Mouse (Mus musculus) liver, embryonic 13.5 days (tissue): ENCODE measurements around the gene Mrpl18. TPM values are rescaled to one million over a fixed set of nuclear protein-coding genes. Genes with fewer than 3 reads are reported as not detected.
"Not testable (repeated sequence)": the region's sequence is repeated elsewhere in the genome, so short reads cannot be mapped to it uniquely, and the experiment has no call there.

Experiments
- ATAC-seq: fragments of 200-750 bp; cut with Nextera tagmentation; 2 replicates; pipeline ENCODE4 v1.8.0; 2017; ENCODE audit warnings: low read depth, mild to moderate bottlenecking, moderate number of reproducible peaks, moderate library complexity
- DNase-seq: peaks from one replicate; pipeline ENCODE4 v3.0.0; 2022
- H3K27ac ChIP-seq: fragments of 300-500 bp; sonication (generic); 2 replicates; pipeline ENCODE4 v1.5.1; 2015; ENCODE audit warnings: moderate library complexity, mild to moderate bottlenecking, inconsistent platforms
- H3K27me3 ChIP-seq: fragments of 300-500 bp; sonication (generic); 2 replicates; pipeline ENCODE4 v1.6.1; 2015; ENCODE audit warnings: mild to moderate bottlenecking, inconsistent platforms
- H3K36me3 ChIP-seq: fragments of 300-500 bp; sonication (generic); 2 replicates; pipeline ENCODE4 v1.6.1; 2015; ENCODE audit warnings: mild to moderate bottlenecking, inconsistent platforms
- H3K4me1 ChIP-seq: fragments of 300-500 bp; sonication (generic); replicated peaks from 2 replicates; pipeline ENCODE4 v1.6.1; 2015; ENCODE audit warnings: inconsistent platforms
- H3K4me2 ChIP-seq: fragments of 300-500 bp; sonication (generic); 2 replicates; pipeline ENCODE4 v1.6.1; 2015; ENCODE audit warnings: inconsistent platforms, mild to moderate bottlenecking, moderate library complexity
- H3K4me3 ChIP-seq: fragments of 300-500 bp; sonication (generic); replicated peaks from 2 replicates; pipeline ENCODE4 v1.5.1; 2015; ENCODE audit warnings: mild to moderate bottlenecking, inconsistent platforms
- H3K9ac ChIP-seq: fragments of 300-500 bp; sonication (generic); 2 replicates; pipeline ENCODE4 v1.6.1; 2015; ENCODE audit warnings: mild to moderate bottlenecking, inconsistent platforms
- H3K9me3 ChIP-seq: fragments of 300-500 bp; sonication (generic); replicated peaks from 2 replicates; pipeline ENCODE4 v1.6.1; 2016; ENCODE audit warnings: inconsistent platforms
- WGBS: fragments of 180-500 bp; shearing (Covaris S2); methylation state at CpG from one replicate; pipeline ENCODE4 v1.1.7; 2015; ENCODE audit not compliant: insufficient replicate concordance; 5-methylcytosine and 5-hydroxymethylcytosine counted together
- polyA plus RNA-seq: library from polyadenylated mRNA; unstranded; fragments of >200 nt; fragmentation: Nextera tagmentation; extraction: Ambion mirVana; gene quantifications from 2 replicates; pipeline ENCODE4 v1.2.1, GENCODE M21; 2015

Mrpl18 gene
- polyA plus RNA-seq, 1 experiment from 2014 or later = 184 TPM

- no peak overlapping the region for H3K27ac ChIP-seq
- peaks cover 24% of the 10 kb centered on the region for H3K4me1 ChIP-seq
- no peak overlapping the region for H3K4me2 ChIP-seq
- H3K9me3 ChIP-seq = no peaks in the 10 kb centered on the region
- H3K9ac ChIP-seq = no peak overlapping the region
- 50% methylated on average over 2 of the region's 2 CpGs for WGBS
- DNase-seq (no peak), ATAC-seq (no peak)
- no peak overlapping the region for H3K4me3 ChIP-seq
- peaks cover 8% of the 10 kb centered on the region for H3K36me3 ChIP-seq
- H3K27me3 ChIP-seq = no peaks in the 10 kb centered on the region
Observed at GRCm38 (mm10) chr17:12938077-12938476, 21.9 kb upstream of the Mrpl18 start.

- Histone ChIP-seq H3K9me3 (no peaks in the 10 kb centered on the region), H3K9ac (no peak overlapping the region), H3K4me2 (no peak overlapping the region), H3K27ac (no peak overlapping the region), H3K27me3 (no peaks in the 10 kb centered on the region), H3K4me3 (no peak overlapping the region), H3K36me3 (peaks cover 2% of the 10 kb centered on the region; the same call in 1 of the 2 replicates), H3K4me1 (peaks cover 24% of the 10 kb centered on the region)
- DNase-seq = no peak
- 63% methylated on average over 2 of the region's 2 CpGs for WGBS
- no peak for ATAC-seq
Observed at GRCm38 (mm10) chr17:12937412-12937970, 21.3 kb upstream of the Mrpl18 start.

GRCm38 (mm10) chr17:12935719-12936118 is 19.6 kb upstream of the Mrpl18 start:
- DNase-seq = no peak
- 49% methylated on average over 4 of the region's 4 CpGs for WGBS

GRCm38 (mm10) chr17:12931576-12931975 is 15.4 kb upstream of the Mrpl18 start:
- 78% methylated on average over 5 of the region's 5 CpGs for WGBS
- not testable (repeated sequence) for H3K4me1 ChIP-seq, H3K9me3 ChIP-seq, H3K27ac ChIP-seq, ATAC-seq, H3K4me2 ChIP-seq, H3K36me3 ChIP-seq, H3K4me3 ChIP-seq, H3K27me3 ChIP-seq, DNase-seq, H3K9ac ChIP-seq

More at GRCm38 (mm10) chr17:12935719-12936118, 19.6 kb upstream of the Mrpl18 start:
- Histone ChIP-seq H3K27ac (peak overlapping the region; percentile 35; the same call in 1 of the 2 replicates), H3K9ac (no peak overlapping the region), H3K36me3 (no peaks in the 10 kb centered on the region), H3K9me3 (no peaks in the 10 kb centered on the region), H3K27me3 (no peaks in the 10 kb centered on the region), H3K4me1 (peaks cover 12% of the 10 kb centered on the region), H3K4me2 (no peak overlapping the region), H3K4me3 (no peak overlapping the region)
- no peak for ATAC-seq

- peaks cover 8% of the 10 kb centered on the region; the same call in 1 of the 2 replicates for H3K4me1 ChIP-seq
- H3K36me3 ChIP-seq = peaks cover 61% of the 10 kb centered on the region
- WGBS = 85% methylated on average over 8 of the region's 8 CpGs
- no peaks in the 10 kb centered on the region for H3K9me3 ChIP-seq
- H3K27me3 ChIP-seq = no peaks in the 10 kb centered on the region
- peak overlapping the region; percentile 21; the same call in 1 of the 2 replicates for H3K27ac ChIP-seq
- no peak for DNase-seq
- 0 out of 2 replicates have a peak, but pooled peaks have one; percentile 18 for ATAC-seq
- no peak overlapping the region for H3K9ac ChIP-seq
- no peak overlapping the region for H3K4me3 ChIP-seq
- no peak overlapping the region for H3K4me2 ChIP-seq
Observed at GRCm38 (mm10) chr17:12925703-12926180, 9.6 kb upstream of the Mrpl18 start.

- no peak for DNase-seq
- Histone ChIP-seq H3K4me2 (no peak overlapping the region), H3K36me3 (peaks cover 68% of the 10 kb centered on the region), H3K4me1 (peaks cover 8% of the 10 kb centered on the region; the same call in 1 of the 2 replicates), H3K9ac (no peak overlapping the region), H3K27me3 (no peaks in the 10 kb centered on the region), H3K9me3 (no peaks in the 10 kb centered on the region), H3K4me3 (no peak overlapping the region), H3K27ac (no peak overlapping the region)
- WGBS = 73% methylated on average over 3 of the region's 3 CpGs
- ATAC-seq = peak; percentile 43
Observed at GRCm38 (mm10) chr17:12925001-12925400, 8.9 kb upstream of the Mrpl18 start.

GRCm38 (mm10) chr17:12921073-12921472 is 4.9 kb upstream of the Mrpl18 start:
- Histone ChIP-seq H3K4me3 (no peak overlapping the region), H3K27ac (no peak overlapping the region), H3K36me3 (peaks cover 74% of the 10 kb centered on the region), H3K27me3 (no peaks in the 10 kb centered on the region), H3K9ac (no peak overlapping the region), H3K9me3 (no peaks in the 10 kb centered on the region), H3K4me2 (no peak overlapping the region), H3K4me1 (peaks cover 17% of the 10 kb centered on the region)
- 88% methylated on average over 1 of the region's 1 CpGs for WGBS
- ATAC-seq (no peak), DNase-seq (no peak)

GRCm38 (mm10) chr17:12916588-12917380 is 639 bp upstream of the Mrpl18 start:
- Histone ChIP-seq H3K9ac (peak overlapping the region; percentile 97), H3K27me3 (no peaks in the 10 kb centered on the region), H3K4me3 (peak overlapping the region; percentile 89), H3K4me2 (peak overlapping the region; percentile 73), H3K9me3 (no peaks in the 10 kb centered on the region), H3K4me1 (peaks cover 19% of the 10 kb centered on the region), H3K36me3 (peaks cover 61% of the 10 kb centered on the region), H3K27ac (peak overlapping the region; percentile 94)
- peak; percentile 62 for ATAC-seq
- peak; percentile 74 for DNase-seq
- WGBS = under 1% methylated on average over 40 of the region's 40 CpGs

- under 1% methylated on average over 18 of the region's 18 CpGs for WGBS
- H3K9me3 ChIP-seq = no peaks in the 10 kb centered on the region
- H3K9ac ChIP-seq = peak within 1 kb of the TSS; percentile 97
- peak within 1 kb of the TSS; percentile 88 for H3K4me2 ChIP-seq
- ATAC-seq (no peak), DNase-seq (no peak)
- no peaks in the 10 kb centered on the region for H3K27me3 ChIP-seq
- peaks cover 19% of the 10 kb centered on the region for H3K4me1 ChIP-seq
- H3K27ac ChIP-seq = peak within 1 kb of the TSS; percentile 94
- H3K4me3 ChIP-seq = peak within 1 kb of the TSS; percentile 89
- peaks cover 62% of the 10 kb centered on the region for H3K36me3 ChIP-seq
Observed at GRCm38 (mm10) chr17:12915488-12915880, 661 bp downstream of the Mrpl18 start, which contains the start of gene Tcp1. Tcp1 (plus strand) TSS chr17:12915701.

GRCm38 (mm10) chr17:12910391-12910790 is 5.8 kb downstream of the Mrpl18 start:
- no peak for DNase-seq
- ATAC-seq = no peak
- H3K27ac ChIP-seq = no peak overlapping the region
- H3K36me3 ChIP-seq = peaks cover 56% of the 10 kb centered on the region
- no peaks in the 10 kb centered on the region for H3K9me3 ChIP-seq
- peaks cover 11% of the 10 kb centered on the region for H3K4me1 ChIP-seq
- no peak overlapping the region for H3K9ac ChIP-seq
- no peak overlapping the region for H3K4me3 ChIP-seq
- no peak overlapping the region for H3K4me2 ChIP-seq
- no peaks in the 10 kb centered on the region for H3K27me3 ChIP-seq
- WGBS = 78% methylated on average over 8 of the region's 8 CpGs

- ATAC-seq = no peak
- no peak within 1 kb of the TSS for H3K27ac ChIP-seq
- DNase-seq = no peak
- peaks cover 62% of the 10 kb centered on the region for H3K36me3 ChIP-seq
- no peak within 1 kb of the TSS for H3K9ac ChIP-seq
- 81% methylated on average over 35 of the region's 35 CpGs for WGBS
- peaks cover 4% of the 10 kb centered on the region for H3K4me1 ChIP-seq
- no peaks in the 10 kb centered on the region for H3K9me3 ChIP-seq
- no peaks in the 10 kb centered on the region for H3K27me3 ChIP-seq
- no peak within 1 kb of the TSS for H3K4me3 ChIP-seq
- H3K4me2 ChIP-seq = no peak within 1 kb of the TSS
Observed at GRCm38 (mm10) chr17:12909361-12910280, 6.5 kb downstream of the Mrpl18 start, which contains the start of gene Pnldc1. Pnldc1 (minus strand) TSS chr17:12910230.
